Mouse (Mus musculus): ENCODE data around the gene Fbxw8.

GRCm38 (mm10) chr5:118079839-118080250 is 75.4 kb downstream of the Fbxw8 start:
- TF ChIP-seq POLR2A (IDR thresholded peaks at IDR 0.05; ENCODE audit: control insufficient read depth, low read depth, low read length) (no peak), CTCF (IDR thresholded peaks at IDR 0.05; ENCODE audit: control insufficient read depth, insufficient read depth, insufficient replicate concordance, low read depth, low read length) (no peak)
